Mouse (Mus musculus) small intestine, adult 2 months (tissue): Measurements from ENCODE around the gene Rnase10. TPM values are rescaled to one million over a fixed set of nuclear protein-coding genes. Genes with fewer than 3 reads are reported as not detected.

ENCODE experiments used
- H3K27ac ChIP-seq: fragments of 200-500 bp; 2 replicates; pipeline ENCODE4 v1.5.1; 2012; ENCODE audit warnings: low read depth, low read length, control low read depth, inconsistent platforms; ENCODE audit not compliant: insufficient read depth
- H3K27me3 ChIP-seq: fragments of 200-500 bp; 2 replicates; pipeline ENCODE4 v1.6.1; 2012; ENCODE audit warnings: mild to moderate bottlenecking, moderate library complexity, low read length, inconsistent platforms; ENCODE audit not compliant: control insufficient read depth, insufficient read depth
- H3K36me3 ChIP-seq: fragments of 200-500 bp; 2 replicates; pipeline ENCODE4 v1.6.1; 2012; ENCODE audit warnings: mild to moderate bottlenecking, low read length, control low read depth, inconsistent platforms; ENCODE audit not compliant: control insufficient read depth, insufficient read depth
- H3K4me1 ChIP-seq: fragments of 200-500 bp; 2 replicates; pipeline ENCODE4 v1.6.1; 2012; ENCODE audit warnings: low read length, inconsistent platforms, mixed read lengths; ENCODE audit not compliant: control insufficient read depth, insufficient read depth, insufficient read length
- H3K4me3 ChIP-seq: fragments of 200-500 bp; 2 replicates; pipeline ENCODE4 v1.5.1; 2012; ENCODE audit warnings: low read depth, mild to moderate bottlenecking, control low read depth, inconsistent platforms, low read length, moderate library complexity
- CTCF ChIP-seq: fragments of 200-500 bp; IDR thresholded peaks from 2 replicates; pipeline ENCODE4 v1.5.1; 2012; ENCODE audit warnings: low read depth, mild to moderate bottlenecking, control low read depth, inconsistent platforms, low read length, moderate library complexity, mixed read lengths; ENCODE audit not compliant: insufficient replicate concordance, insufficient read length; ENCODE audit errors: extremely low read depth
- POLR2A ChIP-seq: fragments of 200-500 bp; IDR thresholded peaks from 2 replicates; pipeline ENCODE4 v1.6.1; 2012; ENCODE audit warnings: low read depth, mild to moderate bottlenecking, control low read depth, inconsistent platforms, low read length, moderate library complexity
- WGBS: fragments of 180-500 bp; shearing (Covaris S2); methylation state at CpG from one replicate; pipeline ENCODE4 v1.1.7; 2018; 5-methylcytosine and 5-hydroxymethylcytosine counted together
- polyA plus RNA-seq: library from polyadenylated mRNA; depleted of rRNA; stranded (reverse); fragments of >200 nt; gene quantifications from 2 replicates; pipeline ENCODE4 v1.2.3, GENCODE M21; 2012

Gene Rnase10
- polyA plus RNA-seq, 1 experiment: not detected

DNA sequence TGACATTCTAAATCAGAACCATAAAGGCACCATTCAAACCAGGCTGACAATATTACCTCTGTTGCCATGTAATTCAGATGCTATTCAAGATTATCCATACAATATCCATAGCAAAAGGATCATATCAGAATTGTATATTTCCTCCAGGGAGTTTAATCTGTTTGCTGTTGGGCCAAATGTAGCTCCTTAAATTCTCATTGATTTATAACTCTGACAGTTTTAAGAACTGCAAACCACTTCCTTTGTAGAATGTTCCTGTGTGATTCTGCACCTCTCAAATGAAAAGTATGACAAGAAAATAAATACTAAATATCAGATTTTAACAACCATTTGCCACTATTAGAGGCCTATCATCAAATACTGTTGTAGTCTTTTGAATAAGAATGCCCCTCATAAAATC is 8.2 kb downstream of the Rnase10 start:
- no peaks in the 10 kb centered on the region for H3K36me3 ChIP-seq
- H3K27me3 ChIP-seq: no peaks in the 10 kb centered on the region
- no peak overlapping the region for H3K27ac ChIP-seq
- H3K4me1 ChIP-seq: no peaks in the 10 kb centered on the region
- TF ChIP-seq POLR2A: no peak
- no peak for TF ChIP-seq CTCF
- H3K4me3 ChIP-seq: no peak overlapping the region

DNA sequence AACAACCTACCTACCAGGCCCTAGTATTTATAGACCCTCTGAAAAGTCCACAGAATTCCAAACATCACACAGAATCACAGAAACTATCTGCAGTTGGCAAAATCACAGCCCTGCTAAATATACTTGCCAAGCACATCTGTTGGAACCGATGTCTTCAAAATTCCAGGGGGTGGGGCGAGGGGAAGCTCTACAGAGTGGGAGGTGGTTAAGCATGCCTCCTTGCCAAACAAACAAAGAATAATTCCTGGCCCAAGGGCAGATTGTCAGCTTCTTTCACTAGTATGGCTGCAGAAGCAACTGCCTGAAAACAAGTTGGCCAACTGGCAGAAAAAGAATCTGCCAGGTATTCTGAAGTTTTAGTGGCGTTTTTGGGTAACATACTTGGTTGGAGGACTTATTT is 9.7 kb downstream of the Rnase10 start:
- Histone ChIP-seq H3K4me1 (no peaks in the 10 kb centered on the region), H3K36me3 (no peaks in the 10 kb centered on the region), H3K27me3 (no peaks in the 10 kb centered on the region), H3K27ac (no peak overlapping the region), H3K4me3 (no peak overlapping the region)
- TF ChIP-seq POLR2A (no peak), CTCF (no peak)
- 61% methylated on average over 3 of the region's 3 CpGs for WGBS

DNA sequence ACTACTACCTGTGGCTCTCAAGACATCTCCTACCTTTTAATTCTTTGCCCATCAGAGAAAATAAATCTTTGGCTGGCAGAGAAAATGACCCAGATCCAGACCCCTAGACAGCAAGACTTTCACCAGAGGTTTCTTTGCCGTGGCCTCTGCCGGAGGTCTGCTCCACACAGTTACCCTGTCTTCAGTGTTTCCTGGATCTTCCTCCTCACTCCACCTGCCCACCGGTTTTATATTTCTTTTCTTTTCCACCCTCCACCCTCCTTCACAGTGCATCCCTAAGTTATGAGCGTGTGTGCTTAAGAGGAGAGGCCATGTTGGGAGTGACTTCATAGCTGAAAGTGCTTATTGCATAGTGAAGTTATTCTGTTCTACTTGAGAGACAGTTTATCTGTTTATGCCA is 15.9 kb downstream of the Rnase10 start:
- H3K27ac ChIP-seq: no peak overlapping the region
- no peaks in the 10 kb centered on the region for H3K36me3 ChIP-seq
- no peak for TF ChIP-seq POLR2A
- TF ChIP-seq CTCF: no peak
- H3K4me1 ChIP-seq: no peaks in the 10 kb centered on the region
- no peak overlapping the region for H3K4me3 ChIP-seq
- 85% methylated on average over 4 of the region's 4 CpGs for WGBS
- H3K27me3 ChIP-seq: no peaks in the 10 kb centered on the region

GRCm38 (mm10) chr14:51024820-51025219 is 17.3 kb downstream of the Rnase10 start:
- Histone ChIP-seq H3K36me3 (no peaks in the 10 kb centered on the region), H3K4me3 (no peak overlapping the region), H3K27me3 (no peaks in the 10 kb centered on the region), H3K27ac (no peak overlapping the region), H3K4me1 (no peaks in the 10 kb centered on the region)
- WGBS: 89% methylated on average over 1 of the region's 1 CpGs
- no peak for TF ChIP-seq POLR2A
- no peak for TF ChIP-seq CTCF

DNA sequence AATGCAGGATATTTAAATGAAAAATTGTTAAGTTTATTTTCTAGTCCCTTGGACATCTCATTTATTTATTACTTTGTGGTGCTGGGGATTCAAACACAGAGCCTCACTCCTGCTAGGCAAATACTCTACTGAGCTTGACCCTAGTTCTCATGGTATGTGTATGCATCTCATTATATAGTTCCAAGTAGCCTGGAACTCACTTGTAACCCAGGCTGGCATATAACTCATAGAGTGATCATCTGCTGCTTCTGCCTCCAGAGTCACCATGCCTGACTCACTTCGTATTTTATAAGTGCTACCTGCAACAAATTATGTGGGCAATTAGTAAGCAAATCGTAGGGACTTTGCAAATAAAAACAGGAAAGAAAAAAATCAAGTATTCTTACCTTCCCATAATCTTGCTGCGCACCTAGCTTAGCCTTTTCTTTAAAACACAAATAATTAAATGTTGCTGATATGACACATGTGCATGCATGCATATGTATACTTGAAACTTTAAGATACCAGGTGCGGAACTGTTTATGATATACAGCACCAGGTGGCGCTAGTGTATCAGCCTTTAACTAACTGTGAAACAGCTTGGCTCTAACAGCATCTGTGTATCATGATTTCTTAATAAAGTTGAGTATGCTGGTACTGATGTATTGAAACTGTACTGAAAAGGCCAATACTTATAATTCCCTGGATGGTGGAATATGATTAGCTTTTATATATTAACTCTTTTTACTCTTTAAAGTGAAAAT is 19.0 kb downstream of the Rnase10 start:
- Histone ChIP-seq H3K36me3 (no peaks in the 10 kb centered on the region), H3K27me3 (no peaks in the 10 kb centered on the region), H3K4me1 (no peaks in the 10 kb centered on the region), H3K4me3 (no peak overlapping the region), H3K27ac (no peak overlapping the region)
- TF ChIP-seq CTCF: no peak
- TF ChIP-seq POLR2A: no peak
- WGBS: 35% methylated on average over 5 of the region's 5 CpGs

- Histone ChIP-seq H3K36me3 (no peaks in the 10 kb centered on the region), H3K27ac (no peak overlapping the region), H3K4me3 (no peak overlapping the region), H3K27me3 (no peaks in the 10 kb centered on the region), H3K4me1 (no peaks in the 10 kb centered on the region)
- WGBS: 71% methylated on average over 3 of the region's 3 CpGs
- TF ChIP-seq CTCF (no peak), POLR2A (no peak)
Observed at GRCm38 (mm10) chr14:51027387-51028155, 20.0 kb downstream of the Rnase10 start.

DNA sequence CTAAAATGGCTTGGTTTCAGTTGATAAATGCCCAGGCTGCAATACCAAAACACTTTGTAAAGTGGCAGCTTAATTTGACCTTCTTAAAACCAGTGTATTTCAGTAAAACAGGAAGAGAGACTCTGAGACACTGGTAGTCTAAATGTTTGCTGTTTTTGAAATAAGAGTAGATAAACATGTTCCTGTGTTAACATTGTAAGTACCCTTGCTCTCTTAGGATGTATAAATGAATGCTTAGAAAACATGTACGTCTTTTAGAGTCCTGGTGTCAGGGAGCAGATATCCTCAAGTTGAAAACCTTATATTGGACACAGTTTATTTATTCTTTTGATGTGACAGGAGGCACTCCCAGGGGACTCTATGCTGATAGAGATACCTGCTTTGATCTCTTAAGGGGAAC is 27.7 kb downstream of the Rnase10 start:
- Histone ChIP-seq H3K27me3 (no peaks in the 10 kb centered on the region), H3K4me1 (no peaks in the 10 kb centered on the region), H3K27ac (no peak overlapping the region), H3K4me3 (no peak overlapping the region), H3K36me3 (no peaks in the 10 kb centered on the region)
- 69% methylated on average over 1 of the region's 1 CpGs for WGBS
- TF ChIP-seq POLR2A (no peak), CTCF (no peak)
